Mouse (Mus musculus) kidney, adult 2 months (tissue): ENCODE measurements around the gene Anks1. TPM values are rescaled to one million over a fixed set of nuclear protein-coding genes. Genes with fewer than 3 reads are reported as not detected.

Source experiments
- DNase-seq: peaks from one replicate; pipeline ENCODE4 v3.0.0; 2021
- H3K27ac ChIP-seq: fragments of 200-500 bp; 2 replicates; pipeline ENCODE4 v1.5.1; 2012; ENCODE audit warnings: low read depth, low read length, control low read depth, inconsistent platforms; ENCODE audit not compliant: insufficient read depth
- H3K27me3 ChIP-seq: fragments of 200-500 bp; replicated peaks from 2 replicates; pipeline ENCODE4 v1.6.1; 2012; ENCODE audit warnings: mild to moderate bottlenecking, moderate library complexity, low read length, inconsistent platforms; ENCODE audit not compliant: control insufficient read depth, insufficient read depth
- H3K36me3 ChIP-seq: fragments of 200-500 bp; 2 replicates; pipeline ENCODE4 v1.6.1; 2012; ENCODE audit warnings: mild to moderate bottlenecking, moderate library complexity, low read length, inconsistent platforms; ENCODE audit not compliant: control insufficient read depth, insufficient read depth
- H3K4me1 ChIP-seq: fragments of 200-500 bp; 2 replicates; pipeline ENCODE4 v1.6.1; 2011; ENCODE audit warnings: low read length; ENCODE audit not compliant: control insufficient read depth, insufficient read depth
- H3K4me3 ChIP-seq: fragments of 200-500 bp; 2 replicates; pipeline ENCODE4 v1.5.1; 2011; ENCODE audit warnings: mild to moderate bottlenecking, low read depth, low read length, control low read depth; ENCODE audit not compliant: insufficient read depth
- CTCF ChIP-seq: fragments of 200-500 bp; conservative IDR thresholded peaks from 2 replicates; pipeline ENCODE4 v1.5.1; 2011; ENCODE audit warnings: low read depth, mild to moderate bottlenecking, control low read depth, low read length, moderate library complexity, mixed read lengths; ENCODE audit not compliant: insufficient read depth, insufficient read length
- POLR2A ChIP-seq: fragments of 200-500 bp; IDR thresholded peaks from one replicate; pipeline ENCODE4 v1.6.1; 2011; ENCODE audit warnings: low read depth, low read length, control low read depth
- WGBS: fragments of 180-500 bp; shearing (Covaris S2); methylation state at CpG from one replicate; pipeline ENCODE4 v1.1.7; 2018; 5-methylcytosine and 5-hydroxymethylcytosine counted together
- polyA plus RNA-seq: library from polyadenylated mRNA; depleted of rRNA; stranded (reverse); fragments of >200 nt; gene quantifications from 2 replicates; pipeline ENCODE4 v1.2.3, GENCODE M21; 2012

Anks1 gene
- polyA plus RNA-seq, 1 experiment: 36.7 TPM

DNA sequence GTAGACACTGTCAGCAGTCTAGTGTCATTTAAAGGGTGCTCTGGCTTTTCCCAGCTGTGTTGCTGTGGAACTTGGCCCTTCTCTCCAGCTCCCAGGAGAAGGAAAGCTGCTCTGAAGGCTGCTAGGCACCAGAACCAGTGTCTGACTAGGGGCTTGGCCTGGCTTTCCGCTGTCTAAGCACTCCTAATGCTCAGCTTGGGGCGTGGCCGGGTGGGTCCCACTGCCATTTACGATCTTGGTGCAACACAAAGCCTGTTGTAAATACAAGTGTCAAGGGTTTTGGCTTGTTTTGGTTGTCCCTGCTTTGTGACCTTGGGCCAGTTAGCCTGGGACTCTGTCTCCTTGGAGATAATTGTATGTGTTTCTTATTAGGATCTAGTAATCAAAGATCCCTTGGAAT lies 31.2 kb downstream of the Anks1 start:
- Histone ChIP-seq H3K4me3 (no peak overlapping the region), H3K4me1 (peaks cover 8% of the 10 kb centered on the region), H3K27ac (no peak overlapping the region), H3K27me3 (no peaks in the 10 kb centered on the region), H3K36me3 (no peaks in the 10 kb centered on the region)
- 57% methylated on average over 4 of the region's 4 CpGs for WGBS
- DNase-seq: no peak
- no peak for TF ChIP-seq CTCF
- TF ChIP-seq POLR2A: no peak

GRCm38 (mm10) chr17:27941178-27941577 lies 32.1 kb downstream of the Anks1 start:
- 63% methylated on average over 5 of the region's 5 CpGs for WGBS
- Histone ChIP-seq H3K27me3 (no peaks in the 10 kb centered on the region), H3K4me3 (no peak overlapping the region), H3K36me3 (no peaks in the 10 kb centered on the region), H3K4me1 (peaks cover 12% of the 10 kb centered on the region), H3K27ac (no peak overlapping the region)
- DNase-seq: no peak
- no peak for TF ChIP-seq CTCF
- no peak for TF ChIP-seq POLR2A

DNA sequence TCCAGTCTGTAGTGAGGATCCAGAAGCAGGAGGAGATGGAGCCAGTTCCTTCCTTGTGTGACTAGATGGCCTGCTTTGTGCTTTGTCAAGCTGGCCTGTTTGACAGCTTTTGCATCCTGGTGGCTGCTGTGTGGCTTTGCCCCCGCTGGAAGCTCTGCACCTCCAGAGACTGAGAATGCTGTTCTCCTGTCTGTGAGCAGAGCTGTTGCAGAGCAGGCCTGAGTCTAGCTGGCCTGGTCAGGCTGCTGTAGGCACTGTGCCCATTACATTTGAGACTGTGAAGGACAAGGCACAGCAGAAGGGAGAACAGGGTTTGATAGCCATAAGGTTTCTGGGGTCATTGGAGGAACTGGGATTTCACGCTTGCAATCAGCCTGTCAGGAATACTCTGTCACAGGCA lies 32.6 kb downstream of the Anks1 start:
- WGBS: 86% methylated on average over 2 of the region's 2 CpGs
- H3K4me3 ChIP-seq: no peak overlapping the region
- no peaks in the 10 kb centered on the region for H3K36me3 ChIP-seq
- no peaks in the 10 kb centered on the region for H3K27me3 ChIP-seq
- H3K27ac ChIP-seq: no peak overlapping the region
- no peak for DNase-seq
- TF ChIP-seq POLR2A (no peak), CTCF (no peak)
- peaks cover 16% of the 10 kb centered on the region for H3K4me1 ChIP-seq

GRCm38 (mm10) chr17:27942131-27942530 lies 33.0 kb downstream of the Anks1 start:
- Histone ChIP-seq H3K27ac (no peak overlapping the region), H3K4me3 (no peak overlapping the region), H3K27me3 (no peaks in the 10 kb centered on the region), H3K4me1 (peaks cover 16% of the 10 kb centered on the region), H3K36me3 (no peaks in the 10 kb centered on the region)
- DNase-seq: no peak
- 92% methylated on average over 4 of the region's 4 CpGs for WGBS
- TF ChIP-seq POLR2A (no peak), CTCF (no peak)

GRCm38 (mm10) chr17:27945546-27946216 lies 36.6 kb downstream of the Anks1 start:
- WGBS: 37% methylated on average over 6 of the region's 6 CpGs
- H3K27me3 ChIP-seq: no peaks in the 10 kb centered on the region
- H3K27ac ChIP-seq: no peak overlapping the region
- no peaks in the 10 kb centered on the region for H3K36me3 ChIP-seq
- peak; percentile 89 for DNase-seq
- H3K4me1 ChIP-seq: peaks cover 11% of the 10 kb centered on the region
- no peak overlapping the region for H3K4me3 ChIP-seq
- TF ChIP-seq POLR2A (no peak), CTCF (no peak)

GRCm38 (mm10) chr17:27946371-27946770 lies 37.3 kb downstream of the Anks1 start:
- Histone ChIP-seq H3K27me3 (no peaks in the 10 kb centered on the region), H3K36me3 (no peaks in the 10 kb centered on the region), H3K27ac (no peak overlapping the region), H3K4me3 (no peak overlapping the region), H3K4me1 (peaks cover 11% of the 10 kb centered on the region)
- TF ChIP-seq POLR2A (no peak), CTCF (no peak)
- 71% methylated on average over 8 of the region's 8 CpGs for WGBS
- no peak for DNase-seq

DNA sequence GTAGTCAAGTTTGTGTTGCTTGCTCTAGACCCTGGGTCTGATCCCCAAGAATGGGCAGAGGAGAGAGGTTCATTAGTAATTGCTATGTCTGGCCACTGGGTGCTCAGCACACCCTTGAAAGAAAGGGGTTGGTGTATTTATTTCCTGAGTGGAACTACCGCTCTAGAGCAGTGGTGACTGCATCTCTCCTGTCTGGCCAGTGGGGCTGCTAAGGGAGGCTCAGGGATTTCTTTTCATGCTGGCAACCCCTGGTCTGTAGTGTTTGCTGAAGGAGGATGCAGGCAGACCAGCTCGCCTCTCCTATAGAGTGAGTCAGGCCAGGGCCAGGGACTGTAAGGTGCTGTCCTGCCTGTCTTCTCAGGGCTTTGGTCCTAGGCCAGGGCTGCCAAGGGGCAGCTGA lies 38.0 kb downstream of the Anks1 start:
- peaks cover 11% of the 10 kb centered on the region for H3K4me1 ChIP-seq
- no peaks in the 10 kb centered on the region for H3K36me3 ChIP-seq
- TF ChIP-seq CTCF (no peak), POLR2A (no peak)
- WGBS: 73% methylated on average over 2 of the region's 2 CpGs
- no peaks in the 10 kb centered on the region for H3K27me3 ChIP-seq
- no peak overlapping the region for H3K4me3 ChIP-seq
- DNase-seq: no peak
- H3K27ac ChIP-seq: no peak overlapping the region
